Comparison of ENCODE assay signal across 7 mouse cellular contexts in the genomic region with DNA sequence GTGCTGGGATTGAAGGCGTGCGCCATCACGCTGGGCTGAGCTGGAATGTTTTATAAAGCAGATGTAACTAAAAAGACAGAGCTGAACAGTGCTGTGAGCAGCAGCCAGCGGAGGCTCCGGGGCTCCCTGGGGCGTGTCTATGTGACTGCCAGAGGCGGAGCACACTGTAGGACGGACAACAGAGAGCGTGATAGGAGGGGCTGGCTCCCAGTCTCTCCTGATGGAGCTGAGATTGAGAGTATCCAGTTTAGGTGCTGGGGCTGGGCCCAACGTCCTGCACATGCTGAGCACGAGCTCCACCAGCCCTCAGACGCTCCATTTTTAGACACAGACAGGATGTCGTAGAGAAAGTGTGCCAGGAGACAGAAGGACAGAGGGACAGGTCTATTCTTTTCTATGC. TPM values are rescaled to one million over a fixed set of nuclear protein-coding genes. Genes with fewer than 3 reads are reported as not detected.
A peak's percentile ranks its signal among the peaks of the same experiment; 100 is the strongest.
DNase-seq lines count a peak whose midpoint lies in the region; ATAC-seq lines count a peak whose summit lies in the region.

No protein-coding gene starts in this region.

- DNase-seq in lung, postnatal 14 days = no peak
- peak; percentile 39 for DNase-seq in gastrocnemius, postnatal 10 days
- no peak for DNase-seq in right cerebral cortex, postnatal 4 days
- no peak for DNase-seq in spleen, postnatal 10 days (ENCODE audit: low spot score in 2 of 2)

- H3K9me3 ChIP-seq in lung, embryonic 15.5 days = no peaks in the 10 kb centered on the region
- H3K9me3 ChIP-seq in hindbrain, embryonic 12.5 days (replicated peaks) = no peaks in the 10 kb centered on the region
- H3K9me3 ChIP-seq in stomach, embryonic 14.5 days (ENCODE audit: control insufficient read depth, low read depth, low read length) = no peaks in the 10 kb centered on the region

- peak overlapping the region; percentile 46 for H3K27ac ChIP-seq in lung, embryonic 15.5 days
- 0 out of 2 replicates have a peak overlapping the region, but pooled peaks have one; percentile 3 for H3K27ac ChIP-seq in hindbrain, embryonic 12.5 days
- no peak overlapping the region for H3K27ac ChIP-seq in stomach, embryonic 14.5 days (ENCODE audit: low read length)

- peak; percentile 84 for ATAC-seq in lung, embryonic 15.5 days (ENCODE audit: borderline replicate concordance, extremely low read depth, low FRiP score, low TSS enrichment)
- 0 out of 2 replicates have a peak, but pooled peaks have one; percentile 38 for ATAC-seq in hindbrain, embryonic 12.5 days (ENCODE audit: low FRiP score)
- peak; percentile 79; the same call in 1 of the 2 replicates for ATAC-seq in stomach, embryonic 14.5 days (ENCODE audit: insufficient number of reproducible peaks, insufficient read depth, low FRiP score, low read depth)

- no peaks in the 10 kb centered on the region for H3K27me3 ChIP-seq in lung, embryonic 15.5 days
- no peaks in the 10 kb centered on the region for H3K27me3 ChIP-seq in hindbrain, embryonic 12.5 days
- H3K27me3 ChIP-seq in stomach, embryonic 14.5 days (ENCODE audit: control insufficient read depth, insufficient read depth, low read length) = no peaks in the 10 kb centered on the region

- H3K4me3 ChIP-seq in lung, embryonic 15.5 days = no peak overlapping the region
- H3K4me3 ChIP-seq in hindbrain, embryonic 12.5 days = no peak overlapping the region
- no peak overlapping the region for H3K4me3 ChIP-seq in stomach, embryonic 14.5 days (ENCODE audit: low read depth, low read length)

- H3K4me2 ChIP-seq in lung, embryonic 15.5 days = no peak overlapping the region; the same call in 1 of the 2 replicates
- no peak overlapping the region for H3K4me2 ChIP-seq in hindbrain, embryonic 12.5 days (replicated peaks)
- no peak overlapping the region for H3K4me2 ChIP-seq in stomach, embryonic 14.5 days (replicated peaks; ENCODE audit: low read depth, low read length)

- no peak overlapping the region for H3K9ac ChIP-seq in lung, embryonic 15.5 days
- H3K9ac ChIP-seq in hindbrain, embryonic 12.5 days = no peak overlapping the region; the same call in 1 of the 2 replicates
- no peak overlapping the region for H3K9ac ChIP-seq in stomach, embryonic 14.5 days (replicated peaks; ENCODE audit: low read depth, low read length)

- H3K4me1 ChIP-seq in lung, embryonic 15.5 days = peaks cover 13% of the 10 kb centered on the region
- H3K4me1 ChIP-seq in hindbrain, embryonic 12.5 days = peaks cover 5% of the 10 kb centered on the region; the same call in 1 of the 2 replicates
- H3K4me1 ChIP-seq in stomach, embryonic 14.5 days (ENCODE audit: control insufficient read depth, insufficient read depth, low read length) = no peaks in the 10 kb centered on the region

- WGBS in lung, embryonic 15.5 days = 21% methylated on average over 13 of the region's 13 CpGs
- 56% methylated on average over 13 of the region's 13 CpGs for WGBS in hindbrain, embryonic 12.5 days
- 52% methylated on average over 13 of the region's 13 CpGs for WGBS in stomach, embryonic 14.5 days

- H3K36me3 ChIP-seq in lung, embryonic 15.5 days = peaks cover 71% of the 10 kb centered on the region
- peaks cover 91% of the 10 kb centered on the region for H3K36me3 ChIP-seq in hindbrain, embryonic 12.5 days
- H3K36me3 ChIP-seq in stomach, embryonic 14.5 days (ENCODE audit: control insufficient read depth, insufficient read depth, low read length) = peaks cover 76% of the 10 kb centered on the region

RNA-seq across cellular contexts. Expression of a gene that starts 29.9 kb away (rescaled TPM):
- 1.3 and 1.9 TPM in 2 replicates for polyA plus RNA-seq in lung, embryonic 15.5 days (2015; fragmentation: Nextera tagmentation; extraction: Ambion mirVana)
- total RNA-seq in gastrocnemius, postnatal 10 days (2021) = 1 to 10 TPM; 1.6 to 1.9 TPM
- 101 and 109 TPM in 2 replicates for polyA plus RNA-seq in hindbrain, embryonic 12.5 days (2016; fragmentation: Nextera tagmentation; extraction: Ambion mirVana)
- 3.8 and 4.8 TPM in 2 replicates for polyA plus RNA-seq in stomach, embryonic 14.5 days (2014; fragmentation: Nextera tagmentation; extraction: Ambion mirVana)

RNA-seq across cellular contexts. Expression of a gene that starts 42.1 kb away (rescaled TPM):
- polyA plus RNA-seq in lung, embryonic 15.5 days (2015; fragmentation: Nextera tagmentation; extraction: Ambion mirVana) = 110 and 111 TPM in 2 replicates
- total RNA-seq in gastrocnemius, postnatal 10 days (2021) = 10 to 100 TPM; 30.5 to 33.4 TPM
- 67.1 and 67.5 TPM in 2 replicates for polyA plus RNA-seq in hindbrain, embryonic 12.5 days (2016; fragmentation: Nextera tagmentation; extraction: Ambion mirVana)
- polyA plus RNA-seq in stomach, embryonic 14.5 days (2014; fragmentation: Nextera tagmentation; extraction: Ambion mirVana) = 107 and 121 TPM in 2 replicates

RNA-seq across cellular contexts. Expression of a gene that starts 49.5 kb away (rescaled TPM):
- 89.4 and 100 TPM in 2 replicates for polyA plus RNA-seq in lung, embryonic 15.5 days (2015; fragmentation: Nextera tagmentation; extraction: Ambion mirVana)
- total RNA-seq in gastrocnemius, postnatal 10 days (2021) = 10 to 100 TPM; 20.5 to 24.2 TPM
- 7.7 and 8.4 TPM in 2 replicates for polyA plus RNA-seq in hindbrain, embryonic 12.5 days (2016; fragmentation: Nextera tagmentation; extraction: Ambion mirVana)
- polyA plus RNA-seq in stomach, embryonic 14.5 days (2014; fragmentation: Nextera tagmentation; extraction: Ambion mirVana) = 81.3 and 84.3 TPM in 2 replicates

RNA-seq across cellular contexts. Expression of a gene that starts 56.6 kb away (rescaled TPM):
- 72.6 and 73.6 TPM in 2 replicates for polyA plus RNA-seq in lung, embryonic 15.5 days (2015; fragmentation: Nextera tagmentation; extraction: Ambion mirVana)
- 100 to 1,000 TPM; 105 to 132 TPM for total RNA-seq in gastrocnemius, postnatal 10 days (2021)
- polyA plus RNA-seq in hindbrain, embryonic 12.5 days (2016; fragmentation: Nextera tagmentation; extraction: Ambion mirVana) = 111 and 115 TPM in 2 replicates
- polyA plus RNA-seq in stomach, embryonic 14.5 days (2014; fragmentation: Nextera tagmentation; extraction: Ambion mirVana) = 98.0 and 99.3 TPM in 2 replicates

Comparison
In these comparisons a context has a peak if more than half of its experiments do, and no peak if none do; other contexts are left out.
1. RNA of a gene that starts 29.9 kb away (polyA plus RNA-seq): 101 to 109 TPM in hindbrain, embryonic 12.5 days; 3.8 to 4.8 TPM in stomach, embryonic 14.5 days and 1.3 to 1.9 TPM in lung, embryonic 15.5 days; every median in the first group is over 10 times any median in the second.
2. Peak in every context shown above with its lines, with median percentiles within 50 percentile points of each other: ATAC-seq.